Mouse (Mus musculus) ES-E14 (cell line): ENCODE results near the gene Sept5. TPM values are rescaled to one million over a fixed set of nuclear protein-coding genes. Genes with fewer than 3 reads are reported as not detected.

Experiments used
- DNase-seq: peaks from one replicate; pipeline ENCODE4 v3.0.0-alpha.2; 2013; ENCODE audit warnings: low read depth, low spot score
- H3K27ac ChIP-seq: 2 replicates; pipeline ENCODE4 v1.5.1; 2012; ENCODE audit warnings: low read depth, mild to moderate bottlenecking, low read length, moderate library complexity, mixed read lengths; ENCODE audit not compliant: poor library complexity, insufficient read depth, severe bottlenecking
- H3K36me3 ChIP-seq: 2 replicates; pipeline ENCODE4 v1.6.1; 2012; ENCODE audit warnings: mild to moderate bottlenecking, low read length, moderate library complexity, mixed read lengths; ENCODE audit not compliant: control insufficient read depth, poor library complexity, insufficient read depth, severe bottlenecking
- H3K4me1 ChIP-seq, 2 experiments: fragments of 150-350 bp in 1 of 2; sonication (generic) in 1 of 2; 2 replicates each; pipeline ENCODE4 v1.6.1; 2012; ENCODE audit warnings: low read length in 2 of 2, mild to moderate bottlenecking in 1 of 2, mixed read lengths in 1 of 2; ENCODE audit not compliant: control insufficient read depth in 2 of 2, insufficient read depth in 2 of 2, poor library complexity in 1 of 2
- H3K4me3 ChIP-seq, 2 experiments: fragments of 150-350 bp in 1 of 2; sonication (generic) in 1 of 2; 2 replicates each; pipeline ENCODE4 v1.5.1; 2012; ENCODE audit warnings: low read length in 2 of 2, low read depth in 1 of 2, mild to moderate bottlenecking in 1 of 2, mixed read lengths in 1 of 2; ENCODE audit not compliant: insufficient read depth in 1 of 2, poor library complexity in 1 of 2, severe bottlenecking in 1 of 2
- H3K9ac ChIP-seq: 2 replicates; pipeline ENCODE4 v1.6.1; 2012; ENCODE audit warnings: low read depth, mild to moderate bottlenecking, low read length, mixed read lengths; ENCODE audit not compliant: poor library complexity, insufficient read depth, severe bottlenecking
- H3K9me3 ChIP-seq: fragments of 150-350 bp; sonication (generic); 2 replicates; pipeline ENCODE4 v1.6.1; 2012; ENCODE audit warnings: low read depth, mild to moderate bottlenecking, low read length; ENCODE audit not compliant: control insufficient read depth, insufficient read depth
- CHD2 ChIP-seq: IDR thresholded peaks from 2 replicates; pipeline ENCODE4 v1.6.1; 2014; ENCODE audit warnings: mild to moderate bottlenecking, low read depth, low read length, inconsistent platforms
- HCFC1 ChIP-seq: IDR thresholded peaks from 2 replicates; pipeline ENCODE4 v1.6.1; 2012; ENCODE audit warnings: low read length, inconsistent platforms, borderline replicate concordance; ENCODE audit not compliant: insufficient read depth
- MAFK ChIP-seq: IDR thresholded peaks from 2 replicates; pipeline ENCODE4 v1.6.1; 2014; ENCODE audit warnings: mild to moderate bottlenecking, low read depth, low read length, inconsistent platforms; ENCODE audit not compliant: insufficient read depth
- ZC3H11A ChIP-seq: IDR thresholded peaks from 2 replicates; pipeline ENCODE4 v1.6.1; 2012; ENCODE audit warnings: low read depth, mild to moderate bottlenecking, inconsistent platforms, low read length, borderline replicate concordance
- ZNF384 ChIP-seq: IDR thresholded peaks from 2 replicates; pipeline ENCODE4 v1.6.1; 2012; ENCODE audit warnings: low read depth, low read length, inconsistent platforms
- in situ Hi-C, 2 experiments: fragments of 600-800 bp; cut with MboI; formaldehyde crosslinking; loops; one replicate each; pipeline ENCODE4 v1.15.1; 2025; ENCODE audit warnings: low sequenced_read_pairs in 2 of 2, inconsistent platforms in 1 of 2; ENCODE audit not compliant: unreplicated experiment in 2 of 2
- total RNA-seq: library from RNA; depleted of rRNA; stranded (reverse); fragments of 300-350 nt; gene quantifications from 2 replicates; pipeline ENCODE4 v1.2.3, GENCODE M21; 2012

The Sept5 gene
- total RNA-seq, 1 experiment: 3.0 TPM

- H3K4me3 ChIP-seq: no peak overlapping the region
- DNase-seq: no peak
These were observed 20.7 kb downstream of the Sept5 start for GRCm38 (mm10) chr16:18609099-18609498.

DNA sequence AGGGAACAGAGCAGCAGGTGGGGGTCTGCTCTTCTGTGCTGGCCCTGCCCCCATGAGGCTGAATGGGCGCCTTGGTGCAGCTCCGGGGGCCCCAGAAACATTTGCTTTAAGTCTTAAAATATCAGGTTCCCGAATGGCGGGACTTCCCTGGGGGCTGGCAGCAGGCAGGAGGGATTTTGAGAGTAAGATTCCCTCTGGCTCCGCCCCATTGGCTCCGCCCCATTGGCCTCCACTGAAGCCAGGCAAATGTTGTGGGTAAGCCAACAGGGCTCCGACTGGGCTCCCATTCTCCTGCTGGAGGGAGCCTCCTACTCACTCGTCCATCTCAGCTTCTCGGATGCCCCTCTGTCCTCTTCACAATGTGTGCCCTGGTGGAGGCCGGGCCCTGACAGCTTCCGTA lies 21.5 kb downstream of the Sept5 start:
- H3K36me3 ChIP-seq: no peaks in the 10 kb centered on the region
- no peak overlapping the region for H3K4me3 ChIP-seq
- no peak overlapping the region for H3K27ac ChIP-seq
- peaks cover 0 to 3% of the 10 kb centered on the region in 2 experiments; a peak in 1 of 4 replicates for H3K4me1 ChIP-seq
- in situ Hi-C loops: loop anchor here in 1 of 2 experiments (25.0 kb wide), 1 partner anchor 796 kb away; no protein-coding TSS in a partner anchor
- no peak for DNase-seq
- no peak overlapping the region for H3K9ac ChIP-seq
- TF ChIP-seq CHD2 (no peak), ZNF384 (no peak), MAFK (no peak), ZC3H11A (no peak), HCFC1 (no peak)
- H3K9me3 ChIP-seq: no peaks in the 10 kb centered on the region

More at GRCm38 (mm10) chr16:18609099-18609498, 20.7 kb downstream of the Sept5 start:
- Histone ChIP-seq H3K36me3 (no peaks in the 10 kb centered on the region), H3K27ac (no peak overlapping the region), H3K4me1 (peaks cover 0 to 3% of the 10 kb centered on the region in 2 experiments; a peak in 1 of 4 replicates), H3K9me3 (no peaks in the 10 kb centered on the region), H3K9ac (no peak overlapping the region)
- in situ Hi-C loops: loop anchor here in 1 of 2 experiments (25.0 kb wide), 1 partner anchor 797 kb away; no protein-coding TSS in a partner anchor
- TF ChIP-seq MAFK: no peak
- TF ChIP-seq HCFC1: no peak
- no peak for TF ChIP-seq ZC3H11A
- TF ChIP-seq CHD2: no peak
- TF ChIP-seq ZNF384: no peak

DNA sequence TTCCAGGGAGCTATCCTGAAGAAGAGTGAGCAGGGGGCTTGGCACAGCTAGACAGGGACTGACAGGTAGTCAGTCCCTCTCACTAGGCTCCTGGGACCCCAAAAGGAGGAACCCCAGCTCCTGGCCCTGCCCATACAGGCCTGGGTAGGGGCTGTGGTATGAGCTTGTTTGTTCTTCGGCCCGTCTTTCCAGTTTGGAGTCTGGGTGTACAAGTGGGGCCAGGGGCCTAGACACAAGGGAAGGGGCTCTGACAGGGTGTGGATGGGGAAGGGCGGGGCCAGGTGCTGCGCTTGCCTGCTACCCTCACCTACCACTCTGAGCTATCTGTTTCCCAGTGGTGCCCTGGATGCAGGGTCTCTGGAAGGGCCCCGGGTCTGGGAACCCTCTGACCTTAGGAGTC lies 24.0 kb downstream of the Sept5 start:
- in situ Hi-C loops: loop anchor here in 1 of 2 experiments (25.0 kb wide), 1 partner anchor 793 kb away; no protein-coding TSS in a partner anchor

DNA sequence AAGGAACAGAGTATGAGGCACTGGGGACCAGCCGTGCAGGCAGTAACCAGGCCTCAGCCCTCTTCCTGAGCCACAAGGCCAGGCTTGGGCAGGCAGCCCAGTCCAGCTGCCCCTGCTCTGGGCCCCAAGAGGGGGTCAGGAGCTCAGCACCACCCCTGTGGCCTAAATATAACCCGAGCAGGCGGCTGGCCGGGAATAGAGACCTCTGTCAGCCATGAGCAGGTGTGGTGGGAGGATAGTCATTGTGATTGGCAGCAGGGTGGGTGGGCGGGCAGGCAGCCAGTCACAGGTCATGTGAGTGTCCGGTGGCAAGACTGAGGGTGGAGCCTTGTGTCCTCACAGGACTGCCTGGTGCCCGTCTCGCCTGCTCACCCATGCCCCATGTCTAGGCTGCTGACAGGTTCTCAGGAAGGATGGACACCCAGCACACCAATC lies 25.5 kb downstream of the Sept5 start:
- no peak overlapping the region for H3K4me3 ChIP-seq
- H3K4me1 ChIP-seq: peaks cover 0 to 3% of the 10 kb centered on the region in 2 experiments; a peak in 1 of 4 replicates
- H3K9ac ChIP-seq: no peak overlapping the region
- no peak overlapping the region for H3K27ac ChIP-seq
- H3K9me3 ChIP-seq: no peaks in the 10 kb centered on the region
- TF ChIP-seq ZC3H11A (no peak), ZNF384 (no peak), MAFK (no peak), HCFC1 (no peak), CHD2 (no peak)
- in situ Hi-C loops: loop anchor here in 1 of 2 experiments (25.0 kb wide), 1 partner anchor 792 kb away; no protein-coding TSS in a partner anchor
- DNase-seq: no peak
- no peaks in the 10 kb centered on the region for H3K36me3 ChIP-seq

More for the DNA sequence above, 24.0 kb downstream of the Sept5 start:
- no peaks in the 10 kb centered on the region for H3K9me3 ChIP-seq
- no peak overlapping the region for H3K4me3 ChIP-seq
- no peak overlapping the region for H3K27ac ChIP-seq
- H3K9ac ChIP-seq: no peak overlapping the region
- TF ChIP-seq MAFK (no peak), ZNF384 (no peak), HCFC1 (no peak), CHD2 (no peak), ZC3H11A (no peak)
- no peak for DNase-seq
- H3K36me3 ChIP-seq: no peaks in the 10 kb centered on the region
- peaks cover 0 to 3% of the 10 kb centered on the region in 2 experiments; a peak in 1 of 4 replicates for H3K4me1 ChIP-seq
